Mouse (Mus musculus): ENCODE data around the gene Card11. TPM values are rescaled to one million over a fixed set of nuclear protein-coding genes. Genes with fewer than 3 reads are reported as not detected.

Card11 gene
- total RNA-seq, 2 experiments from 2014 or later: 0.30 to 1.7 TPM

DNA sequence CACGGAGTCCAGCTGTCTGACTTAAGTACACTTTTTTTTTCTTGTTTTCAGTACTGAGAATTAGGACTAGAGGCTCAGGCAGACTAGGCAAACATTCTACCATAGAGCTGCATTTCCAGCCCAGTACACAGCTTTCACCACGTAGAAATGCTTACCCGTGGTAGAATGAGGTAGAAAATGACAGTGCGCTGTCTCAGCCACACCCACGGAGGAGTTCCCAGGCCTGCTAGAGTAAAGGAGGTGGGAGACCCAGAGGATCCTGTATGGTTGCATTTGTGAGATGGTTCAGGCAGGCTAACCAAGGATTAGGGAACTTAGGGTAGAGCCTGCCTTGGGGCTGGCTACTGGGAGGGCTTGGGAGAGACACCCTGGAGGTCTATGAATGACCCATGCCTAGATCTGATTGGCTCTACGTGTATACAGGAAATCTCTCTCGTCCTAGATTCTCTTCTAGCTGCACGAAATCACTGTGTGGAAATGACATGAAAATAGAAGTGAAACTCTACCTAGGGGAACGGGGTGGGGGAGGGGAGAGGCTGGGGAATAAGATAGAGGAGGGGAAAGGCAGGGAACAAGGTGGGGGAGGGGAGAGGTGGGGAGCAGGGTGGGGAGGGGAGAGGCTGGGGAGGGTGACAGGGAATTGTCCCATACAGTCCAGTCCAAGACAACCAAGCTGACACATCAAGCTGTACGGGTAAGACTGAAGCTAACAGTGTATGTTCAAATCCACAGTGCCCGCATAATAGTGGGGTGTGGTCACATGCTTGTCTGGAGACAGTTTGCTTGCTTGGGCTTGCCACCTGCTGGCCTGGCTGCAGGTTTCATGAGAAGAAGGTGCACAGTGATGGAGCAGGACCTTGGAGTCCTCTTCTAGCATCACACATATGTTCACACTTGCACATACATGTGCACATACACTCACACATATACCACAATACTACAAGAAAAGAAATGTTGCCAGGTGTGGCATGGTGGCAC, 8.0 kb downstream of the Card11 start:
- no peak for DNase-seq

DNA sequence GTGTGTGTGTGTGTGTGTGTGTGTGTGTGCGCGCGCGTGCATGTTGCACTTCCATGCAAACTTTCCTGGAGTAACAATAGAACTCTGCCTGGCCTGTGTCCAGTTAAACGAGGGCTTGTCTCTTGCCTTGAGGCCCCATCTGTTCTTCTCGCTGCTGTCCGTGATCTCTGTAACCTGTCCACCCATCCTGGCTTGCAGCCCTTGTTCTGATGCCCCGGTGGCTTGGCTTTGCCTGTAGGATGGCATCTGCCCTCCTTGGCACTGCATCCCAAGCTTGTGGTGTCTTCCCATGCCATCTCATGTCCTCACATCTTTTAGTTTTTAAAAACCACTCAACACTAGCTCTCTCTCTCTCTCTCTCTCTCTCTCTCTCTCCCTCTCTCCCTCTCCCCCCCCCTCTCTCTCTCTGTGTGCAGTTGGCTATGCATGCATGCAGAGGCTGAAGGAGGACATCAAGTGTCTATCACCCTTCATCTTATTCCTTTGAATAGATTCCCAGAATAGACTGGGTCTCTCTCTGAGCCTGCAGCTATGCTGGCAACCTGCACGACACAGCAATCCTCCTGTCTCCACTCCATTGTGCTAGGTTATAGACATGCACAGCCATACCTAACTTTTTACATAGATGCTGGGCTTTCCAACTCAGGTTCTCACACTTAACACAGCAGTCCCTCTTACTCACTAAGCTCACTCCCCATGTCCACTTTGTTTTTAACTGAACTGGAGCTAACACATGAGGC, 14.9 kb downstream of the Card11 start:
- DNase-seq: no peak

DNA sequence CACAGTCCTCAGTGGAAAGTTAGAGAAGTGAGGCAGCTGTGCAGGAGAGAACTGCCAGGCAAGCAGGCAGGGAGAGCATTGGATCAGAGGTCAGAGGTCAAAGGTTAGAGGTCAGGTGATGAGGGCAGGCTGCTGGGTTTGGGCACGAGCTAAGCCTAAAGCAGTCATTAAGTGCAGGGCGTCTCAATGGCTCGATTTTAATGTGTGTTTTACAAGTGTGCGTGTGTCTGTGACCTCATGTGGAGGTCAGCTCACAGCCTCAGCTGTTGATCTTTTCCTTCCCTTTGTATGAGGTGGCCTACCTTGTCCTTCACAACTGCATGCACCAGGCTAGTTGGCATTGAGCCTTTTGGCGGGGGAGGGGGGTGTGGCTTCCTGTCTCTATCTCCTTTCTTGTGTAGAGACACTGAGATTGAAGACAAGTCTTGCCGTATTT, 19.0 kb downstream of the Card11 start:
- DNase-seq: no peak

DNA sequence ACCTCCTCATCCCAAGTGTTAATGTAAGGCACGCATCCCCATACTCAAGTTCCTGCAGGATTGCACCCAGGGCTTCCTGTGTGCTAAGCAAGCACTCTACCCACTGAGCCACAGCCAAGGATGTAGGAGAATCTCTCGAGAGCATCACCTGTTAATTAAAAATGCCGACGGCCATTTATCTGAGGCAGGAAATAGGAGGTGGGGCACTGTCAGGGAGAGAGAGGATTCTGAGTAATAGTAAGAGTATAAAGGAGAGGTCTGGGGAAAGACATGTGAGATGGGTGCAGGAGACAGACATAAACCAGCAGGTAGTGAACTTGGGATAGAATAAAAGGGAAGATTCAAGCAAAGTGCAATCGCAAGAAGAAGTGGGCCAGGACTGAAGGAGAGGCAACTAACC, 19.6 kb downstream of the Card11 start:
- no peak for DNase-seq

DNA sequence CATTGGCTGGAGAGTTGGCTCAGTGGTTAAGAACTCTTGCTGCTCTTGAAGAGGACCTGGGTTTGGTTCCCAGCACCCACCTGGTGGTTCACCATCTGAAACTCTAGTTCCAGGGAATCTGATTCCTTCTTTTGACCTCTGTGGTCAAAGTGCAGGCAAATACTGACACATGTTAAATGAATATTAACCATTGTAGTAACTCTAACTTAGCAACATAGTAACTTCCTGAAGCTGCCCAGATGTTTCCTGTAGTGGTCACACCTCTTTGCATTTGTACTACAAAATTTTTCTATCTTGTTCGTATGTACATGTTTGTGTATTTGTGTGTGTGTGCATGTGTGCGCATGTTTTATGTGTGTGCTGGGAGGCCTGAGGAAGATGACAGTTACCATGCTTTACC, 20.3 kb downstream of the Card11 start:
- no peak for DNase-seq

DNA sequence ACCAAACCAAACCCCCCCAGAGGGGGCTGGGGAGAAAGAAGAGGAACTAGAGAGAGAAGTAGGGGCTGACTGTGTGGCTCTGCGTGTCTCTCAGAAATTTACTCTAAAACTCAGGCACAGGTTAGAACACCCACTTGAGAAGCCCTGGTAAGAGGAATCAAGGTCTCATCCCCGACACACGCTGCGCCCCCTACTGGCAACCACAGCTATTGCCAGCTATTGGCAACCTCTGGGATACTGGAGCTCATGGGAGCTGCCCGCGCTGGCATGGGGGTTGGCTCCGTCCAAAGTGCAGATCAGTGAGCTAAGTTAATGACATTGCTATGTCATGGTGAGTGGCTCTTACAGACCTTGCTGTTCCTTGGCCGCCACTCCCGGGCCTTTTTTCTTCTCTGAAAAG, 37.4 kb downstream of the Card11 start:
- peak; percentile 9 to 41 for DNase-seq

DNA sequence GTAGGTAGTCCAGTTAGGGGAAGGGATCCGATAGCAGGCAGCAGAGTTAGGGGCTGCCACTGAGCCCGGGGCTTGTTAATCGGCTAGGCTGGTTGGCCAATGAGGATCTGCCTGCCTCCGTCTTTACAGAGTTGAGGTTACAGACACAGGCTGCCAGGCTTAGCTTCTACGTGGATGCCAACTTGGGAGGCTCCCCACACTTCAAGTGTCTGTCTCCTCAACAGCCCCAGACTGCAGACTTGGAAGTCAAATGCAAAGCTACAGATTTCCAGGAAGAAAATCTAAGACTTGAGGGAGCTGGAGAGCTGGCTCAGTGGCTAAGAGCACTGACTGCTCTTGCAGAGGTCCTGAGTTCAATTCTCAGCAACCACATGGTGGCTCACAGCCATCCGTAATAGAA, 39.6 kb downstream of the Card11 start:
- DNase-seq: no peak

DNA sequence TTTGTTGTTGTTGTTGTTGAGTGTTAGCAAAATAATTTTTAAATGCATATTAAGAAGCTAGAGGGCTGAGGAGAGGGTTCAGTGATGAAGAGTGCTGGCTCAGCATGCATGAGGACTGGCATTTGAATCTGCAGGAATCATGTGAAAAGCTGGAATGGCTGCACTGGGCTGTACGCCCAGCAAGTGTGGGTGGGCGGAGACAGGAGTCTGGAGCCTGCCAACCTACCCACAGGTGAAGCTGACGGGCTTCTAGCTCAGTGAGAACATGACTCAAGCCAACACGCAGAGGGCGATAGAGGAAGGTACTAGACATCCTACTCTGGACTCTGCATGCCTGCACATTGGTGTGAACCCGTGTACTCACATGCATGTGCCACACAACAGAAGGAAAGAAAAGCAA, 41.2 kb downstream of the Card11 start:
- no peak for DNase-seq

DNA sequence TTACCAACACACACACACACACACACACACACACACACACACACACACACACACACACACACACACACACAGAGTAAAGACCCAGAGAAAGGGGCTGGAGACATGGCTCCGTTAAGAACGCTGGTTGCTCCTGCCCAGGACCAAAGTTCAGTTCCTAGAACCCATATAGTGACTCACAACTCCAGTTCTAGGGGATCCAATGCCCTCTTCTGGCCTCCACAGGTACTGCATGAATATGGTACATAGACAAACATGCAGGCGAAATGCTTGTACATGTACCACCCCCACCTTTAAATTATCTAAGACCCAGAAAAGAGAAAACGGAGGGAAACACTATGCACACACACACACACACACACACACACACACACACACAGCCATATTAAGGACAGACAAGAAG, 43.3 kb downstream of the Card11 start:
- no peak for DNase-seq

DNA sequence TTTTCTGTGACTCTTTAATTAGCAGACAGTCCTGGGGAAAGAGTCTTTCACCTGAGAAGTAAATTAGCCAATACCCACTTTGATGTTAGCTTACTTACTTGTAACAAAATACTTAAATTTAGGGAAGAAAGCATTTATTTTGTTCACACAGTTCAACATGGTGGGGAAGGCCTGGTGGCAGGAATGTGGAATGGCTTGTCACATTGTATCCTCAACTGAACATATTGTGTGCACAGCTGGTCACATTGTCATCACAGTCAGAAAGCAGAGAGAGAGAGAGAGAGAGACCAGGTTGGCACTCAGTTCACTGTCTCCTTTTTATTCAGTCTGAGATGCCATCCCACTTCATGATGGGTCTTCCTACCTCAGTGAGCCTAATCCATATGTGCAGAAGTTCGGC, 44.7 kb downstream of the Card11 start:
- DNase-seq: no peak

DNA sequence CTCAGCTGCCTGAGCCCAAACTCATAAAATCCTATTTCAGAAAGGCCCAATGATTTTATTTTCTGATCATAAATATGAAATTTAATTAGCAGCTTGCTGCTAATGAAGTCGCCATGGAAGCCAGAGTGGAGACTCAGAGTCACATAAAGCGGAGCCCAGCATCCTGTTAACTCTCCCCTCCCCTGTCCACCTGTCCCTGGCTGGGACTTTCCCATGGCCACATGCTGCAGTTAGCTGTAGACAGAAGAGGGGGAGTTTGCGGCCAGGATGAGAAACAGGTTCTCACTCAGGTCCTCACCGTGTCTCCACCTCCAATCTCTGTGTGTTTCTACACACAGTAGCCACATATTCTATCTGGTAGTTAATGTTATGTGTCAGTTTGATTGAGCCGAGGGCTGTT, 48.6 kb downstream of the Card11 start:
- peak in 1 of 2 experiments; percentile 19 for DNase-seq

DNA sequence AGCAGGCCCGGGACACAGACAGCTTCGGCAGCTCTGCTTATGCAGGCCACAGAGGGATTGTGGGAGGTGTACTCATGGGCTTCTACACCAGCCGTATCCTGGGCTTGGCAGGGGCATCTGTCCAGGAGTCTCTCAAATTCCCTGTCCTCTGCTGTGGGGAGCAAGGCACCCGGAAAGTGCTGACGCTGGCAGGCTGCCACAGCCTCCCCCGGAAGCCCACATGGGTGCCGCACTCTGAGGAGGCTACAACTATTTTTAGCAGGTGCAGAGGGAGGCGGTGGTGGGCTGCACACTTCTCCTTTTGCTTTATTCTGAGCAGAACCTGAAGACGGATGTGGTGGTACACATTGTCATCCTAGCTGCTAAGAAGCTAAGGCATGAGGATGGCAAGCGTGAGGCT, 52.4 kb downstream of the Card11 start:
- peak; percentile 3 to 43 for DNase-seq

DNA sequence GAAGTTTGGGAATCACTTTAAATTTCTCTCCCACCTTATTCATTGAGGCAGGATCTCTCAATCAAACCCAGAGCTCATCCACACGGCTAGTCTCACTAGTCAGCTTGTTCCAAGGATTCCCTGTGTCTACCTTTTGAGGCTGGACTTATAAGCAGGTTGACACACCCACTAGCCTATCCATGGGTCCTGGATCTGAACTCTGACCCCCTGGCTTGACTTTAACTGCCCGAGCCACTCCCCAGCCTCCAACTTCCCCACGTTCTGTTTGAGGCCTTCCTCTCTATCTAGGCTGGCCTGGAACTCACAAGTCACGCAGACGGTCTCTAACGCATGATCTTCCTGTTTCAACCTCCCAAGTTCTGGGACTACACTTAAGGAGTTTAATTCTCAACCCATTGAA, 54.3 kb downstream of the Card11 start:
- DNase-seq: no peak

DNA sequence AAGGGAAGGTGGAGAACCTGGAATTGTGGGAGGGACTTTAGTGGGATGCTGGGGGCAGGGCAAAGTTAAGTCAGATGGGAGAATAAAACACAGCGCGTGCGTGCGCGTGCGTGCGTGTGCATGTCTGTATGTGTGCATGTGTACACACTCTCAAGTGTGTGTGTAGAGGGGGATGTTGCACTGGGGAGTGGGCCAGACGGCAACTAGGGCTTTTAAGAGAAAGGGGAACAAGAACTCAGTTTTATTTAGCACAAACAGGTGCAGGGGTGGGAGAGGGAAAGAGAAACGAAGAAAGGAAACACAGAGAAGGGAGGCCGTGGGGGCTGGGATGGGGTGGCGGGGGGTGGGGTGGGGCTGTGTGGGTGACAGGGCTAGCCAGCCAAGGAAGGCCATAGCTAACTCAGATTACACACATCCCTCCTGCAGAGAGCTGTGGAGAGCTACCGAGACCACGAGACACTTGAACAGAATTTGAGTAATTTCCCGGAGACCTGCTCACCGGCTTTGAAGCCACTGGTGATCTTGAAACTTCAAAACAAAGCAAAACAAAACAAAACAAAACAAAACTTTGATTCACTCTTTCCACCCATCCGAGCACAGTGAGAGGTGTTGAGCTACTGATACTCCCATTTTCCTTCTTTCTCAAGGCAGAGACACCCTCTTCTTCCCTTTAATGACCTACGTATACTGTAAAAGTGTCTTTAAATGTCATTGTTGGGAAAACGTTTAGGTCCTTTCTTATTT, 55.8 kb downstream of the Card11 start:
- DNase-seq: no peak

DNA sequence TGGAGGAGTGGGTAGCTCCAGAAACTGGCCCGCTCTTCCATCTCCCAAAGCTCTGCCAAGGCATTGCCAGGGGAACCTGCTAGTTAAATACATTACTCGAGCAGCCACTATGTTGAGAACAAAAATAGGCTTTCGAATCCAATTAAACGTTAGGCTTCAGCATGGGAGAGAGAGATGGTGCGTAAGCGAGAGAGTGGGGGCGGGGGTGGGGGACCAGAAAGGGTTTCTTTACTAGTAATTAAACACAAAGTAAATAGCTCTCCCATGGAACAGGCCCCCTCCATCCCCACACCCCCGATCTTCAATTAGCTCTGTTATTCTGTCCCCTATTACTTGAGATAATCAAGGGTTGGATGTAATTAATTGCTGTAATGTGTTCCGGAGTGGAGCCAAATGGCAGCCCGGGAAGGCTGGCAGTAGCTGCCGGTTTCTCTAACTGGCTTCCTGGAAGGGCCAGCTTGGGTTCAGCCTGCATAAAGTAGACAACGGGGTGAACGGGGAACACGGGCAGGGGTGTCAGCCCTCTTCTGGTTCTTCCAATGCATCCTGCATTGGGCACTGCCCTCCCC, 59.4 kb downstream of the Card11 start:
- no peak for DNase-seq

DNA sequence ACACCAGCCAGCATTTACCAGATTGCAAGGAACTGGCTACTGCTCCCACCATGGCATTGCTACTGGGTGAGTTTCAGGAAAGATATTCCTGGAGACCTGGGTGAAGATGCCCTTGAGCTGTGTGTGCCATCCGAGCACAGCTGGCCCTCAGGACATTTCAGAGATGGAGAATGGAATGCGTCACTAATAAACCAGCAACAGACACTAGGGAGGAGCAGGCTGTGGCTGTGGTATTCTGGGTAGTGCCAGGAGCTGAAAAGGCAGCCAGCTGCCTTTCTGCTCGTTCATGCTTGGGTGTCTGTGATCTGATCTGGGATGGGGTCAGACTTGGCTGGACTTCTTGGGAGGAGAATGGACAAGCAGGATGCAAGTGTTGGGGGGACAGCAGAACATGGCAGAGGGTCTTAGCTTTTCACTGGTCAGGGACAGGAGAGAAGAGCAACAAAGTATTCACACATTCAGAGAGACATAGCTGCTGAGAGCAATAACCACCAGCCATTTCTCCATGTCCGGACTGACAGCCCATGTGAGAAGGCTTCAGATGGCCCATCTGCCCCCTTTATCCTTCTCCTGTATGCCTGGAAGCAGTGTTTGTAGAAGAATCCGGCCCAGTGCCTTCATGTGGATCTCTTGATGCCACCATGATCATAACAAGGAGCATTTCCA, 60.0 kb downstream of the Card11 start:
- DNase-seq: no peak

DNA sequence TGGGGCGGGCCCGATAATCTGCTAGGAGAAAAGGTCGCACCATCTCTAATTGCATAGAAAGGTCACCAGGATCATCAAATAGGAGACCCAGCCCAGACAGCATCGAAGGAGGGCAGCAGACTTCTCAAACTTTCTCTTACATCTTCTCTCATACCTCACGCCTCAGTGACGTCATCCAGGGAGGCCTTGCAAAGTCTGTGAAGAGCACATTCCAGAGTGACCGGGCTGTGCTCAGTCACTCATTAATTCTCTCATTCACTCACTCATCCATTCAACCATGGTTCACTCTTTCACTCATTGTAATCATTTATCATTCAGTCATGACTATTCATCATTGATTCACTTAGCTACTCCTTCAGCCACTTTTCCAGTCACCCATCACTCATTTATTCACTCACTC, 63.6 kb downstream of the Card11 start:
- DNase-seq: no peak

DNA sequence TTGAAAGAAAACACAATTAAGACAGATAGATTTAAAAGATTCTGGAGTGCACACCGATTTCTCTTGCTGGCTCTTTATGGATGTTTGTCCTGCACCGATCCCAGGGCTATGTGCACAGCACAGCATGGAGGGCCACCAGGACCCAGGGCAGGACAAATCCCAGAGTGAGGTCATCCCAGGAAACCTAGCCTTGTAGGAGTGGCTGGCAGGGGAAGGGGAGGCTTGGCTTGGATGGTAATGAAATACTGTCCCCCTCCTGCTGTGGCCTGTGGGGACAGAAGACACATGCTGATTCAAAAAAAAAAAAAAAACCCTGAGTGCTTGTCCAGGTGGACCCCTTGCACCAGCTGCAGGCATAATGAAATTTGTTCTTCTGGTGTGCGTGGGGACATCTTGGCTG, 64.5 kb downstream of the Card11 start:
- DNase-seq: no peak

DNA sequence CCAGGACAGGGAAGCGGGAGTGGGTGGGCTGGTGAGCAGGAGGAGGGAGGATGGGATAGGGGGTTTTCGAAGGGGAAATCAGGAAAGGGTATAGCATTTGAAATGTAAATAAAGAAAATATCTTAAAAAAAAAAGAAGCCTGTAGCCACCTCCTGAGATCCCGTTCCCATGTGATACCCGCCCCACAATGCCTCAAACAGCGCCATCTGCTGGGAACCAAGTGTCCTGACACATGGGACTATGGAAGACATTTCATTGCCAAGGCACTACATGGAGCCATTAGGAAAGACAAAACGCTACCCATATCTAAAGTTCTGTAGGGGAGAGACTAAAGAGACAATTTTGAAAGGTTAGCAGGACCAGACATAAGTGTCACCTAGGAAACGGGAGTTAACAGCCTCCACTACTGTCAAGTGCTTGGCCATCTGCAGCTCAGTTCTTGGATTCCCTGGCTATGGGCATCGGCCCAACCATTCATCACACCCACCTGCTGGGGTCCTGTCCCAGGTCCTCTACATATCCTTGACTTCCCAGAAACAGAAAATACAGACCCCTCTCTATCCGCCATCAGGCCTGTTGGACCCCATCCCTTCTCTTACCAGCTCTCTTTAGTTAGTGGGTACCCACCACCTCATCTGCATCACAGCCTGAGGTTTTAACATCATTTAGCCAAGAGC, 65.6 kb downstream of the Card11 start:
- no peak for DNase-seq

DNA sequence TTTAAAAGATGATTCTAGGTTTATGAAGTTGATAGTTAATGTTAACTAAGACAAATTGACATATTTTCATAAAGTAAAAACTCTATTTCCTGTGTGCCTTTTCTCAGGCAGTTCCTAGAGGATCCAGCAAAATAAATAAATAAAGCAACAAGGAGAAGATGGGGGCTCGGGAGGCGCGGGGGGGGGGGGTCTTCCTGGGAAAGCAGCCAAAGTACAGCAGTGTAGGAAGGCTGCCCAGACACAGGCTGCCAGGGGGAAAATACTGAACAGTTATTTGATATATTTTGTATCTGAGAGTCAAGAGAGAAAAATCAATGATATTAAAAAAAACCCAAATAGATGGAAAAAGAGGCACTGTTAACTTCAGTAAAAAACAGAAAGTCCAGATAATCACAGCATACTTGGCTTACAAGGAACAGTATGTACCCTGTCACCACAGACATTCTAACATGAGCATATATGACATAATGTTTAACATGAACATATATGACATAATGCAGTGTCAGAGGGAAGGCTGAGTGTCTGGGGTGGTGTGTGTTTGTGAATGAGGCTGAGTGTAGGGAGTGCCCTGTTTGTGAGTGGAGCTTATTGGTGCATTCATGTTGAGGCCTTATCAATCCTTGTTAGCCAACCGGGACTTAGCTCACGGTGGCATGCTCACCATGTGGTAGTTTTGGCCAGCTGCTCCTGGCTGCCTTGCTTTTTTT, 68.7 kb downstream of the Card11 start:
- DNase-seq: no peak

DNA sequence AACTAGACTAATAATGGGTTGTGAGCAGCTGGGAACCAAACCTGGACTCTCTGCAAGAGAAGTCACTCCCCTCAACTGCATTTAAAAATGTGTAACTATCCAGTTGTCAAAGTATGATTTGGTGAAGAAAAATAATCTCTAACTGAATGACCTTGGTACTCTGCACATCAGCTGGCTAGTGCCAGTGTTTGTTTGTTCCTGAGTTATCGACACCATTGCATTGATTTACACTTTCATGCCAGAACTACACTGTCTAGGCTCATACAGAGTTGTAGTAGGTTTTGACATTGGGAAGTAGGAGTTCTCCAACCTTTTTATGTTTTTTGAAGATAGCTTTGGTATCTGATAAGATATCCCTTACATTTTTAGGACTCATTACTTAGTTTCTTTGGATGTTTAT, 81.9 kb downstream of the Card11 start:
- no peak for DNase-seq
